Mouse (Mus musculus) hindbrain, embryonic 11.5 days (tissue): ENCODE results near the gene Slc27a2. TPM values are rescaled to one million over a fixed set of nuclear protein-coding genes. Genes with fewer than 3 reads are reported as not detected.

ENCODE experiments used
- ATAC-seq: fragments of 200-750 bp; cut with Nextera tagmentation; 2 replicates; pipeline ENCODE4 v1.8.0; 2017; ENCODE audit warnings: mild to moderate bottlenecking, moderate TSS enrichment, moderate library complexity; ENCODE audit not compliant: low FRiP score
- DNase-seq: peaks from one replicate; pipeline ENCODE4 v3.0.0-alpha.2; 2015; ENCODE audit warnings: low spot score
- H3K27ac ChIP-seq: fragments of 300-500 bp; sonication (generic); 2 replicates; pipeline ENCODE4 v1.5.1; 2014; ENCODE audit warnings: mild to moderate bottlenecking, low read depth, low read length
- H3K27me3 ChIP-seq: fragments of 300-500 bp; sonication (generic); 2 replicates; pipeline ENCODE4 v1.6.1; 2014; ENCODE audit warnings: mild to moderate bottlenecking, low read length, moderate library complexity, mixed read lengths; ENCODE audit not compliant: control insufficient read depth, insufficient read depth
- H3K36me3 ChIP-seq: fragments of 300-500 bp; sonication (generic); 2 replicates; pipeline ENCODE4 v1.6.1; 2014; ENCODE audit warnings: mild to moderate bottlenecking, low read length, moderate library complexity, mixed read lengths; ENCODE audit not compliant: control insufficient read depth, insufficient read depth
- H3K4me1 ChIP-seq: fragments of 300-500 bp; sonication (generic); replicated peaks from 2 replicates; pipeline ENCODE4 v1.6.1; 2014; ENCODE audit warnings: low read length, mixed read lengths; ENCODE audit not compliant: control insufficient read depth, insufficient read depth
- H3K4me2 ChIP-seq: fragments of 300-500 bp; sonication (generic); replicated peaks from 2 replicates; pipeline ENCODE4 v1.6.1; 2014; ENCODE audit warnings: mild to moderate bottlenecking, low read depth, low read length
- H3K4me3 ChIP-seq: fragments of 300-500 bp; sonication (generic); 2 replicates; pipeline ENCODE4 v1.5.1; 2014; ENCODE audit warnings: low read depth, low read length
- H3K9ac ChIP-seq: fragments of 300-500 bp; sonication (generic); 2 replicates; pipeline ENCODE4 v1.6.1; 2014; ENCODE audit warnings: low read depth, low read length
- H3K9me3 ChIP-seq: fragments of 300-500 bp; sonication (generic); 2 replicates; pipeline ENCODE4 v1.6.1; 2016; ENCODE audit warnings: low read length; ENCODE audit not compliant: control insufficient read depth
- WGBS: fragments of 180-500 bp; shearing (Covaris S2); extraction: QIAGEN DNeasy Blood & Tissue Kit; methylation state at CpG from one replicate; pipeline ENCODE4 v1.1.7; 2014; 5-methylcytosine and 5-hydroxymethylcytosine counted together
- polyA plus RNA-seq: library from polyadenylated mRNA; unstranded; fragments of >200 nt; fragmentation: Nextera tagmentation; extraction: Ambion mirVana; gene quantifications from 2 replicates; pipeline ENCODE4 v1.2.1, GENCODE M21; 2014

The Slc27a2 gene
- polyA plus RNA-seq, 1 experiment from 2014 or later, result 0.51 TPM

GRCm38 (mm10) chr2:126546392-126546791 is 5.8 kb upstream of the Slc27a2 start:
- Histone ChIP-seq H3K4me1 (no peaks in the 10 kb centered on the region), H3K9ac (no peak overlapping the region), H3K9me3 (no peaks in the 10 kb centered on the region), H3K27me3 (no peaks in the 10 kb centered on the region; the same call in 1 of the 2 replicates), H3K27ac (no peak overlapping the region), H3K4me2 (no peak overlapping the region), H3K36me3 (no peaks in the 10 kb centered on the region), H3K4me3 (no peak overlapping the region)
- WGBS, result 90% methylated on average over 3 of the region's 3 CpGs
- DNase-seq (no peak), ATAC-seq (no peak)

GRCm38 (mm10) chr2:126549681-126550080 is 2.5 kb upstream of the Slc27a2 start:
- H3K9me3 ChIP-seq, result no peaks in the 10 kb centered on the region
- H3K4me1 ChIP-seq, result peaks cover 2% of the 10 kb centered on the region
- 88% methylated on average over 7 of the region's 7 CpGs for WGBS
- no peak for DNase-seq
- H3K27ac ChIP-seq, result no peak overlapping the region
- H3K4me3 ChIP-seq, result no peak overlapping the region
- no peaks in the 10 kb centered on the region for H3K36me3 ChIP-seq
- peaks cover 25% of the 10 kb centered on the region for H3K27me3 ChIP-seq
- ATAC-seq, result no peak
- H3K9ac ChIP-seq, result no peak overlapping the region
- H3K4me2 ChIP-seq, result no peak overlapping the region

- DNase-seq (no peak), ATAC-seq (no peak)
- Histone ChIP-seq H3K27ac (no peak overlapping the region), H3K4me2 (no peak overlapping the region), H3K9ac (no peak overlapping the region), H3K27me3 (peaks cover 25% of the 10 kb centered on the region), H3K36me3 (no peaks in the 10 kb centered on the region), H3K4me3 (no peak overlapping the region), H3K4me1 (peaks cover 2% of the 10 kb centered on the region), H3K9me3 (no peaks in the 10 kb centered on the region)
- WGBS, result 78% methylated on average over 8 of the region's 8 CpGs
Measured at GRCm38 (mm10) chr2:126551244-126551890, 840 bp upstream of the Slc27a2 start.

- H3K36me3 ChIP-seq, result no peaks in the 10 kb centered on the region
- ATAC-seq (no peak), DNase-seq (no peak)
- no peak overlapping the region for H3K27ac ChIP-seq
- WGBS, result 26% methylated on average over 5 of the region's 5 CpGs
- H3K4me2 ChIP-seq, result no peak overlapping the region
- H3K27me3 ChIP-seq, result peaks cover 25% of the 10 kb centered on the region
- no peak overlapping the region for H3K4me3 ChIP-seq
- H3K9me3 ChIP-seq, result no peaks in the 10 kb centered on the region
- peaks cover 2% of the 10 kb centered on the region for H3K4me1 ChIP-seq
- H3K9ac ChIP-seq, result no peak overlapping the region
Measured at GRCm38 (mm10) chr2:126551896-126552295, 311 bp upstream of the Slc27a2 start.

GRCm38 (mm10) chr2:126553291-126553639 is 1.1 kb downstream of the Slc27a2 start:
- Histone ChIP-seq H3K4me3 (peak overlapping the region; percentile 57), H3K27ac (no peak overlapping the region), H3K9me3 (no peaks in the 10 kb centered on the region), H3K4me1 (peaks cover 2% of the 10 kb centered on the region), H3K36me3 (no peaks in the 10 kb centered on the region), H3K4me2 (peak overlapping the region; percentile 99), H3K9ac (peak overlapping the region; percentile 57), H3K27me3 (peaks cover 25% of the 10 kb centered on the region)
- 3% methylated on average over 24 of the region's 26 CpGs for WGBS
- ATAC-seq, result peak; percentile 41; the same call in 1 of the 2 replicates
- DNase-seq, result no peak

GRCm38 (mm10) chr2:126555533-126555932 is 3.3 kb downstream of the Slc27a2 start:
- Histone ChIP-seq H3K36me3 (no peaks in the 10 kb centered on the region), H3K27me3 (peaks cover 25% of the 10 kb centered on the region), H3K4me1 (peaks cover 2% of the 10 kb centered on the region), H3K9me3 (no peaks in the 10 kb centered on the region), H3K9ac (no peak overlapping the region), H3K4me2 (no peak overlapping the region), H3K4me3 (no peak overlapping the region), H3K27ac (no peak overlapping the region)
- WGBS, result 79% methylated on average over 5 of the region's 5 CpGs
- ATAC-seq (no peak), DNase-seq (no peak)

GRCm38 (mm10) chr2:126560094-126560493 is 7.9 kb downstream of the Slc27a2 start:
- no peaks in the 10 kb centered on the region for H3K36me3 ChIP-seq
- H3K27me3 ChIP-seq, result no peaks in the 10 kb centered on the region
- WGBS, result 96% methylated on average over 1 of the region's 1 CpGs
- H3K9ac ChIP-seq, result no peak overlapping the region
- no peak overlapping the region for H3K4me3 ChIP-seq
- H3K27ac ChIP-seq, result no peak overlapping the region
- DNase-seq, result no peak
- no peaks in the 10 kb centered on the region for H3K4me1 ChIP-seq
- H3K4me2 ChIP-seq, result no peak overlapping the region
- H3K9me3 ChIP-seq, result no peaks in the 10 kb centered on the region
- no peak for ATAC-seq

GRCm38 (mm10) chr2:126563411-126564105 is 11.4 kb downstream of the Slc27a2 start:
- Histone ChIP-seq H3K9me3 (no peaks in the 10 kb centered on the region), H3K4me2 (no peak overlapping the region), H3K9ac (no peak overlapping the region), H3K36me3 (no peaks in the 10 kb centered on the region), H3K4me1 (no peaks in the 10 kb centered on the region), H3K27me3 (no peaks in the 10 kb centered on the region), H3K27ac (no peak overlapping the region), H3K4me3 (no peak overlapping the region)
- 85% methylated on average over 17 of the region's 17 CpGs for WGBS
- no peak for DNase-seq
- no peak for ATAC-seq

- Histone ChIP-seq H3K9me3 (no peaks in the 10 kb centered on the region), H3K27ac (no peak overlapping the region), H3K4me2 (no peak overlapping the region), H3K36me3 (no peaks in the 10 kb centered on the region), H3K27me3 (no peaks in the 10 kb centered on the region), H3K4me1 (no peaks in the 10 kb centered on the region), H3K4me3 (no peak overlapping the region), H3K9ac (no peak overlapping the region)
- no peak for ATAC-seq
- WGBS, result 79% methylated on average over 1 of the region's 1 CpGs
- DNase-seq, result no peak
Measured at GRCm38 (mm10) chr2:126572163-126572562, 20.0 kb downstream of the Slc27a2 start.
